ENCODE assay signal across 8 mouse cellular contexts in the genomic region with DNA sequence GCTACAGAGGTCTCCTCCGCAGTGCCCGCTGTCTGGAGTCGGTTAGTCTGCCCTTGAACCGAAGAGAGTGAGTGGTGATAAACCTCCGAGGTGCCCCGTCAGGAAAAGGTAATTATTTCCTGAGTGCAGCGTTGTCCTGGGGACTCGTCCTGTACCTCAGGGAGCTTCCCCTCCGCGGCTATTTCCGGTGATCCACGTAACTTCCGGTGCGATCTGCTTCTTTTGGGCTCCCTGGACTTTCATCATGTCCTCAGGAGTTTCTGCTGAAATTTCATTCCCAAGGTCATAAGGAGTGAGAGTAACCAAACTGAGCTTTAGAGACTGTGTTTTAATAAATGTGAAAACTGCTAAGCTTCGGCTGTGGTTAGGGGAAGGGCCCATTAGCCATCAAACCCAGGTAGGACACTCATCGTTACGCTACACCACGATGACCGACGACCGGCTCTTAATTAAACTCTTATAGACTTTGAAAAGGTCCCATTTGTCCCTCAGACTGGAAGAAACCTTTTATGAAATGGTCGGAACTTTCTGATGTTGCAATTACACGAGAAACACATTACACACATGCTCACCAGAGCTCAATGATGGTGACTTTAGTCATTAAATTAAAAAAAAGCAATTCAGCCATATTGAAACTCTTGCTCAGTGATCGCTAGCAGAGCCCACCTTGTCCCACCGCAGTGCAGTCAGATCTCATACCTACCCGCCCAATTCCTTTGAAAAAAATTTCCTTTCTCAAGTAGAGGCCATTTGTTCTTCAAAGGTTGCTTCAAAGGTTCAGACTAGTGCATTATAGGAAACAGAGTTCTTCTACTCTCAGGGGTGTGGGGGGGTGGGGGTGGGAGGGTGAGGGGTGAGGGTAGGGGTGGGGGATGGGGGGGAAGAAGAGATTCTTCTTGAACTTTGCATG.
DNase-seq lines count a peak whose midpoint lies in the region; ATAC-seq lines count a peak whose summit lies in the region.

No protein-coding gene starts in this region.

- H3K27ac ChIP-seq in heart, embryonic 16.5 days (ENCODE audit: low read length): no peak overlapping the region

- peaks cover 4% of the 10 kb centered on the region; the same call in 1 of the 2 replicates for H3K4me1 ChIP-seq in heart, embryonic 16.5 days (ENCODE audit: control insufficient read depth, insufficient read depth, low read length)

- H3K9me3 ChIP-seq in heart, embryonic 16.5 days (replicated peaks; ENCODE audit: control insufficient read depth, low read length): no peaks in the 10 kb centered on the region

- no peak for ATAC-seq in heart, embryonic 16.5 days (replicated peaks; ENCODE audit: extremely low read depth, insufficient read depth, low FRiP score)

- DNase-seq in heart, adult 8-10 months (ENCODE audit: low spot score): no peak
- DNase-seq in adrenal gland, postnatal 14 days: peak; percentile 43
- DNase-seq in lung, postnatal 36 days: peak; percentile 59
- DNase-seq in thymus, adult 18-20 months: peak; percentile 27 to 58
- DNase-seq in retina, postnatal 1 day: no peak
- no peak for DNase-seq in retina, embryonic 14.5 days (ENCODE audit: low spot score)
- DNase-seq in frontal cortex, adult 2 months (ENCODE audit: extremely low spot score in 1 of 2, low spot score in 1 of 2): no peak

- no peak overlapping the region for H3K9ac ChIP-seq in heart, embryonic 16.5 days (ENCODE audit: low read length)

- no peaks in the 10 kb centered on the region for H3K27me3 ChIP-seq in heart, embryonic 16.5 days (ENCODE audit: control insufficient read depth, insufficient read depth, low read length)

- peak overlapping the region; percentile 28; the same call in 1 of the 2 replicates for H3K4me2 ChIP-seq in heart, embryonic 16.5 days (ENCODE audit: low read depth, low read length)

- 65% methylated on average over 26 of the region's 26 CpGs for WGBS in heart, embryonic 16.5 days

- H3K36me3 ChIP-seq in heart, embryonic 16.5 days (ENCODE audit: control insufficient read depth, insufficient read depth): no peaks in the 10 kb centered on the region

- no peak overlapping the region for H3K4me3 ChIP-seq in heart, embryonic 16.5 days (ENCODE audit: low read length)

Comparison
In these comparisons a context has a peak if more than half of its experiments do, and no peak if none do; other contexts are left out.
1. DNase-seq: peak in adrenal gland, postnatal 14 days (single experiment), lung, postnatal 36 days (single experiment) and thymus, adult 18-20 months (2 of 2); none in heart, adult 8-10 months (single experiment), retina, postnatal 1 day (single experiment), retina, embryonic 14.5 days (single experiment) and frontal cortex, adult 2 months (0 of 2).